Mouse (Mus musculus): Measurements from ENCODE around the gene Atp6v1g3.

The Atp6v1g3 gene

DNA sequence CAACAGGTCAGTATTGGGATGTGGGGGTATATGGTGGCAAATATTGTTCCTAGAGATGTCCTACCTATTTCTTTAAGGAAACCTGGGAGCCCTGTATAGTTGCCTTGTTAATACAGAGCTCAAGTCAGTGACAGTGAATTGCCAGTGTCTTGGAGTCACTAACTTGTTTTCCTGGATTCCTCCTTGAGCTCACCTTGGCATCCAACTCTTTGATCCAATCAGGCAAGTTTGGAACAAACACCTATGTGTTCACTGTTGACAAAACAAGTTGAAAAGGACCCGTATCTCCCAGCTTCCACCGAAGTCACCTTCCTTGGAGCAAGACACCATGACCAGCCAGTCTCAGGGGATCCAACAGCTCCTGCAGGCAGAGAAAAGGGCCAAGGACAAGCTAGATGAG, at the start of gene Atp6v1g3:
Gene Atp6v1g3 (plus strand): TSS at position 301 of the 400 bp plus-strand sequence.
- no peak for DNase-seq (ENCODE audit: low spot score)

DNA sequence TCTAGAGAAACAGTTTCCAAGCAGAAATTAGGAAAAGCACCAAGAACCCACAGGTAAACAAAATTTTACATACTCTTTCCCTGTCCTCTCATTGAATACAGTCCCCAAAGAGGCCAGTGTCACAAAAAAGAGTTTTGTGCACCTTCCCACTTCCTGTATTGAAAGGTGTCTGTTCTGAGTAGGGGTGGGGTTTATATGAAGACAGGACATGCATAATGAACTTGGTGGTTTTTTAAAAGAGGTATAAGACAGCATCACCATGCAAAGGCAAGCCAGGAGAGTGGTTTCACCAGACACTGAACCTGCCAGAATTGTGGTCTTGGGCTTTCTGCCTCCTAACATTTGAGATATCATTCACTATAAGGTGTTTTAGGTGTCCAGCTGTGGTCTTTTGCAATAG, 40.5 kb upstream of the Atp6v1g3 start:
- DNase-seq (ENCODE audit: low spot score): no peak

DNA sequence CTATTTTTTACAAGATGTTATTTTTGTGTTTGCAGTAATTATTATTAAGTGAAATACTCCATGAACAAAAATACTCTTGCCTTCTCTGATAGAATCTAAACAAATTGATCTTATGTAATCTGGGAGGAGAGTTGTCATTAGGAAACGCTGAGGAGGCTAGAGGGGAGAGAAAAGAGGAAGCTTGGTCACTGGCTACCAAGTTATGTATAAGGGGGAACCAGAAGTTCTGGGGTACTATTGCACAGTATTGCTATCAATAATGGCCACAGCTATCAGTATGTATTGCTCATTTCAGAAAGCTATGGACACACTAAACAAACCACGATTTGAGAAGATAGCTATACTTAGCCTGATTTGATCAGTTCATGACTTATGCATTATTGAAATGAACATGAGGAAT, 36.3 kb upstream of the Atp6v1g3 start:
- no peak for DNase-seq (ENCODE audit: low spot score)

DNA sequence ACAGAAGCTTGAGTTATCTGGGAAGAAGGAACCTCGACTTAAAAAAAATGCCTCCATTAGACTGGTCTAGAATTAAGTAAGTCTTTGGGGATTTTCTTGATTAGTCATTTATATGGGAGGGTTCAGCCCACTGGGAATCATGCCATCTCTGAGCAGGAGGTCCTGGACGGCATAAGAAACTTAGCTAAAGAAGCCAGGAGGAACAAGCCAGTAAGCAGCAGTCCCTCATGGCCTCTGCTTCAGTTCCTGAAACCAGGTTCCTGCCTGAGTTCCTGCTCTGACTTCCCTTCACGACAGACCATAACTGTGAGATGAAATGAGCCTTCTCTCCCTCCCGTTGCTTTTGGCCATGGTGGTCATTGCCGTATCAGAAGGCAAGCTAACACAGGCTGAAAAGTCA, 29.6 kb upstream of the Atp6v1g3 start:
- DNase-seq (ENCODE audit: low spot score): no peak

DNA sequence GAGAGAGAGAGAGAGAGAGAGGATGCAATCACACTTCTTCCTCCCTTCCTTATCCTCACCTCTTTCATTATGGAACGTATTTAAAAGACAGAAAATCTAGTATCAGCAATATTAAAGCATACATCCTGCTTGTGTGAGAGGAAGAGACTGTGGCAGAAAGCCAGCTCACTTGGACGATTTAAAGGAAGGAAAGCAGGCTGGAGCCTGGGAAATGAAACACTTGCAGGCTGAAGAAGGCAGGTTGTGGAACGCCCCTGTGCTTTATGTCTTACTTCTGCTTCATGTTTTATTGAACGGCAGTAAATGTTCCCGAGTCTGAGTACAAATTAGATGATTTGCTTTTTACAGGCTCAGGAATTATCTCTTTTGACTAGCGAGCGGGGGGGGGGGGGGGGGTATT, 29.1 kb upstream of the Atp6v1g3 start:
- no peak for DNase-seq (ENCODE audit: low spot score)

DNA sequence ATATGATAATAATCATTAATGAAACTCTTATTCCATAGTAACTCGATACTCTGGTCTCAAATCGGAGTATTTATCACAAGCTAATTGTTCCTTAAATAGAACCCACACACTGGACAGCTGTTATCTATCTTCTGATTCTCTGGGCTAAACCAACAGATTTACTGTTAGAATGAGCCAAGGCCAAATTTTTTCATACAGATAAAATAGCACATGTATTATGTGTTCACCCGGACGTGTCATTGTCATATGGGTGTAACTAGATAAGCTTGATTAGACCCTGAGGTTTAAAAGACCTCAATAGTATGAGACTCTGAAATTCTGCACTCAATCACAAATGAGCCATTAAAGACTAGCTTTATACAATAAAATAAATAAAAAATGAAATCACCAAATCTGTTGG, 28.4 kb upstream of the Atp6v1g3 start:
- DNase-seq (ENCODE audit: low spot score): no peak

DNA sequence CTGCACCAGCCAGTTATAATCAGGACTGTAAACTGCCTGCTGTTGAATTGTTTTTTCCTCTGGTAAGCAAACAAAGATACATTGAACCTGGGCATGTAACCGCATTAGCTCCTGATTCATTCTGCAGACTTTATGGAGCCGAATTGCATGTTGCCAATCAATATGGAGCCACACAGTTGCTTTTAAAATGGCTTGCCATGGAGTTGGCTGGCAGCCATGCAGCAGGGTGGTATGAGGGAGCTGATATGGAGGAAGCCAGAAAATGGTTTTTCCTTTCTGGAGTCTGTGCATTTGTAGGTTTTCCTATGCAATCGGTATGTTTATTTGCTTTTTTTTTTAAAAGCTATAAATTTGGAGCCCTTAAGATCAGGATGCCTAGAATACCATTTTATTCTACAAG, 28.0 kb upstream of the Atp6v1g3 start:
- no peak for DNase-seq (ENCODE audit: low spot score)

DNA sequence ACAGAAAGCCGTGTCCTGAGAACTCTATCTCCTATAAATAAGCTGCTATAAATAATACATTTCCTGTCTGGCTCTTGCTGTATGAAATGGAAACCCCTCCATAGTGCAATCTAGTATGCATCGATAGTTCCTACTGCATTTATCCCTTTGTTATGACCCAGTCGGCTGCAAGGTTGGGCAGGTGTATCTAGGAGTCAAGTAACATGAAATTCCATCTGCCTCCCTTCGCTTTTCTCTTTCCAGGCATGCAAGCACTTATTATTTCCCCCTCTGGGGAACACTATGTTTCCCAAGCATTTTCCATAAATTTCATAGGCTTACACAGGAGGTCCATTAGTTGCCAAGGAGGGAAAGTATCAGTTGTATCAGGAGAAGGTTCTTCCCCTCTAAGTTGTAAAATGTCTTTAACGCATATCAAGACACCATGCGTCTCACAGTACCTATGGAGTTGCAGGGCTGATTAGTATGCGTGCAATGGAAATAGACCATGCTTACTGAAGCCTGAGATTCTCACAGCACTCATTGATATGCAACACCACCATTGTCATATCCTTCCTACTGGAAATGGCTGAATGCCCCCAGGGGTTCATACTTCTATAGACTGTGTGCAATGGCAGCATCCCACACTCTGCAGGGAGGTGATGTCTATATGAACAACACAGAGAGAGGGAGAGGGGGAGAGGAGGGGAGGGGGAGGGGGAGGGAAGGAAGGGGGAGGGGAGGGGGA, 26.9 kb upstream of the Atp6v1g3 start:
- DNase-seq (ENCODE audit: low spot score): no peak

DNA sequence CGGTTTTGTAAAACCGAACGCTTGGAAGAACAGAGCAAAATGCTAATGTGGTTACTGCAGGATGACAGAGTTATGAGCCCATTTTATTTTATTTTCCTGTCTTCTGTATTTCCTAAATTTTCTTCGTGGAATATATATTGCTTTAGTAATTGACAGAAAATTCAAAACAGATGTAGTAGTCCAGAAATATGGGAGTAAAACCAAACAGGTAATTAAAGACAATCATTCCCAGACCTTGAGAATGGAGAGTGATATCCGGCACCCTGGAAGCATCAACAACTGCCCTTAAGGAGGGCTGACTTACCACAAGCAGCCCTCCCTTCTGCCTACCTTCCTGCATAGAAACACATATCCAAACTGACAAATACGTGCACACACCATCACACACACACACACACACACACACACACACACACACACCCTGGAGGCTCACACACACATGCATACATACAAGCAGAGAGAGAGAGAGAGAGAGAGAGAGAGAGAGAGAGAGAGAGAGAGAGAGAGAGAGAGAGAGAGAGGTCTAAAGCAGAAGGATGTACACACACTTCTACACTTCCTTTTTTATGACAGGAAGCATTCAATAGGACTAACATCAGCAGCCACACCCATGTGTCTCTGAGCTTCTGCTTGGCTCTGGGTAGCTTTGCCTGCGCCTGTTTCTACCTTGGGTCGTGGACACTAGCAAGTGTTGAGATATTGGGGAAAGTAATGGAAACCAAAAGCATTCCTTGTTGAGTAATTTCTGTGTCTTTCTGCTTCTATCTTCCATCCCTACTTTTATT, 25.6 kb upstream of the Atp6v1g3 start:
- DNase-seq (ENCODE audit: low spot score): no peak

DNA sequence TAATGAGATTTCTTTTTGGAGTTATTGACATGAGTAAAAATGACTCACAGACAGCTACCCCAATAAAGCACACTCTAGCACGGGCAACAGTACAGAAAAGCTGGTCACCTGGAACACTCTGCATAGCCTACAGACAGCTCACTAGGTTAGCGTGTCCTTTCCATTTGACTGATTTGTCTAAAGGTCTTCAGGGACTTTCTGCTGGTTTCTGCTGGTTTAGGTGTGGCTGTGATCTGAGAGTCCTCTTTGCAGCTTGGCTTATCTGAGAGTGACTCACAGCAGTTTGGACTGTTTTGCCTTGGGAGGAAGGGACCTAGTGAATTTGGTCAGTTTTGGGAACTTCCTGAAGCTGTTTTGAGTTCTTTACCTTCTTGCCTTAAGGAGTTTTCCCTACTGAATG, 24.8 kb upstream of the Atp6v1g3 start:
- no peak for DNase-seq (ENCODE audit: low spot score)

DNA sequence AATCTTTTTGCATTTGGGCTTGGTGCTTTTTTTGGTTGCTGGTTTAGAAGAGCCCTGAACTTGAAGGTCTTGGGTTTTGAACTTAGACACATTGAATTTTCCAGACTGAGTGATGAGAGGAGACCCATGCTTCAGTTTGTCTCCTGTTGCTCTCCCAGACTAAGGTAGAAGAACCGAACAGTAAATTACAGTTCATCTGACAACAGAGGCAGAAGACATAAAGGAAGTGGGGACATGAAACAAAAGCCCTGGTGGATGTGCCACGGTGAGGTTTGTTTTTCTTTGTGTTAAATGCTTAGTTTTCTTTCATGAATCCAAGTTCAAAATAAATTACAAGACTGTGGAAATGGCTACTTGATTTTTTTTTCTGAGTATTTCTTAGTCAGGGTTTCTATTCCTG, 22.6 kb upstream of the Atp6v1g3 start:
- no peak for DNase-seq (ENCODE audit: low spot score)

DNA sequence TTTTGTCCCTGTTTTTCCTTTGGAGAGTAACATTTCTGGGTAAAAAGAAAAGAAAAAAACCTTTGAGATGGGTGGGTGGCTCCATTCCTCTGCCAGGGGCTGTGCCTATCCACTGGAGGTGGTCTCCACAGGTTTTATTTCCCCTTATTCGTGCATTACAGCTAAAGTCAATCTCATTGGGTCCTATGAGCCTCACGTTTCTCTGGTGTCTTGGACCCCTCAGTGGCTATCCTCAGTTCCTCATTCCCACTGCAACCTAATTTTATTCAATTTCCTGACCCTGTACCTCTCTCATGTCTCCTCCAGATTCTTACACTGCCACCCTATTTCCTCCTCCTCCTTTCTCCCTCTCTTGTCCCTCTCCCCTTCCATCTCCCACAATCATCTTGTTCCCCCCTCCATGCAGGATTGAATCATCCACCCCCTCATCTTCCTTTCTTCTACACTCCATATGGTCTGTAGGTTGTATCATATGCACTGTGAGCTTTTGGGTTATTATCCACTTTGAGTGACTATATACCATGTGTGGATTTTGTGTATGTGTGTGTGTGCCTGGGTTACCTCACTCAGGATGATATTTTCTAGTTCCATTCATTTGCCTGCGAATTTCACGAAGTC, 17.3 kb upstream of the Atp6v1g3 start:
- no peak for DNase-seq (ENCODE audit: low spot score)

DNA sequence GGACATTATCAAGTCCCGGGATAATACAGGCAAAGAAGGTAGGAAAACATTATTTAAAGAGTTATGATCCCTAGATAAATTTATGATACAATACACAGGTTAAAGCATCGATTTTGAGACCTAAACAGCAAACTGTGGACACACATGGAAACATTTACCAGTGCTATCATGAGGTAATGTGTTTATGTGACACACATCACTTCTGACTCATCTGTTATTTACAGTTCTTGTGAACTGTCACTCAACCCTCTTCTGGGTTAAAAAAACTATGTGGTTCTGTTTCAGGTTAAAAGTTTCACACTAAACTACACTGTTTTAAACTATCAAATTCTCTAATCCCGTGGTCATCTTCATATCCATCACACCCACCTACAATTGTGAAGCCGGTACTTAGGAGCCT, 14.8 kb upstream of the Atp6v1g3 start:
- DNase-seq (ENCODE audit: low spot score): no peak

DNA sequence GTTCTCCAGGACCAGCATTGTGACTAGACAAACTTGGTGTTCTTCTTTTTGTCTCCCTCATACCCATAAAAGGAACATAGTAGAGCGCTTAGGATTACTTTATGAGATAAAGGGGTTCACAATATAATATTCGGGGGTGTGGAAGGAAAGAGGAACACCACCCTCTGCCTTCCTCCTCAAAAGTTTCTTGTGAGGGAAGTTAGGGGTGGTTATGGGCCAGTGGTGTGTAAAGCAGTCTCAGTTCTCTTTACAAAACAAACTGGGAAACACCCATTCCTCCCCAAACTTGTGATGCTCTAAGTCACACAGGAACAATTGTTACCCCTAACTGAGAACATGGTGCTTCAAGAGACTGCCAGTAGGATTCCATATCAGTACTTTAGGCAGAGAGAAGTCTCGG, 12.0 kb upstream of the Atp6v1g3 start:
- no peak for DNase-seq (ENCODE audit: low spot score)

DNA sequence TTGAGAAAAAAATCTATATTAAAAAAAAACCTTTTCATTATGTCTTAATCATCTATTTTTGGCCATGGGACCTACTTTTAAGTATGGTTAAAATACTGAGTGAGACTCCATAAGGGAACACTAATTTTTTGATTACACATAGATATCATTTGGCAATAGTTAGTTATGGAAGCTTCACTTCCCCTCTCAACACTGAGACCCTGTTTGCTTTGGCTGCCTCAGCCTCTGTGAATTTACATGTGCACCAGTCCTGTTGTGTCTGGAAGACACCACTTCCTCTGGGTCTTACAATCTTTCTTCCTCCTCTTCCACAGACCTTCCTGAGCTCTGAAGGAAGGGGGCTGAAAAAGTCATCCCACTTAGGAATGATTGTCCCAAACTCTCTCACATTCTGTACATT, 11.1 kb upstream of the Atp6v1g3 start:
- no peak for DNase-seq (ENCODE audit: low spot score)

DNA sequence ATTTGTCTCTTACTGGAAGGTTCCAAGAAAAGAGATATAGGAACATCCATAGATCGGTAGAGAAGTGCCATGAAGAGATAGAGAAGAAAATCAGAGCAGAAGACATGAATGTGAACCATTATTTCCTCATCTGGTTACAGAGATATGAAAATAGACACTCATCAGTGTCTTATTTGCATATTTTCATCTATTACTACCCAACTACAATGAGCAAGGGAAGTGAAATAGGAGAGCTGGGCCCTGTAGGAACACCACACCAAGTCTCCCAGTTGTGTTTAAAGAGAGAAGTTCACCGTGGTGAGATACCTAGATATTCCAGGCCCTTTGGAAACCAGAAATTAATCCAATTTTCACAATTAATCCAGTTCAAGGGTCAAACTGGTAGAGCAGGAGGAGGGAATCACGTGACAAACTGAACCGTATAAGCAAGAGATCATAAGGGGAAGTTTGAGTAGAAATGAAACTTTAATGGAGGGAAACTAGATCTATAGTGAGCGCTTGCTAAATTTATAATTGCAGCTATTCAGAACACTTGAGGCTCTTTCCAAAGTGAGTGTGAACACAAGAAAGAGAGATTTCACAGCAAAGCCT, 6.0 kb upstream of the Atp6v1g3 start:
- DNase-seq (ENCODE audit: low spot score): no peak

DNA sequence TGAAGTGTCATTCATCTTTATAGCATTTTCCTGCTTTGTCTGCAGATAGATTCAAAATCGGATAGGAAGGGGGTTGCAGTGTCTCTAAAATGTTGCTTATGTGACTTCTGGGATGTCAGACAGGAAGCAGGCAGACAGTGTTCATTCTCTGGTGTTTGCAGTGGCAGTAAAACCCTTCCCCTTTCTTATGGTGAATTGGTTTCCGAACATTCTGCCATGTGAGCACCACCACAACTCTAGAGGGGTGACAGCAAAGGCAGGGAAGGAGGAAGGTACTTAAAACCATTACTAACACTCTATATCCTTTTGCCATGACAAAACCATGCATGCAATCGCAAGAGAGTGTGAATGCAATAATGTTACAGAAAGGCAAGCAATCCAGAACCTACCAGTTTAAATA, 1.4 kb downstream of the Atp6v1g3 start:
- DNase-seq (ENCODE audit: low spot score): no peak

DNA sequence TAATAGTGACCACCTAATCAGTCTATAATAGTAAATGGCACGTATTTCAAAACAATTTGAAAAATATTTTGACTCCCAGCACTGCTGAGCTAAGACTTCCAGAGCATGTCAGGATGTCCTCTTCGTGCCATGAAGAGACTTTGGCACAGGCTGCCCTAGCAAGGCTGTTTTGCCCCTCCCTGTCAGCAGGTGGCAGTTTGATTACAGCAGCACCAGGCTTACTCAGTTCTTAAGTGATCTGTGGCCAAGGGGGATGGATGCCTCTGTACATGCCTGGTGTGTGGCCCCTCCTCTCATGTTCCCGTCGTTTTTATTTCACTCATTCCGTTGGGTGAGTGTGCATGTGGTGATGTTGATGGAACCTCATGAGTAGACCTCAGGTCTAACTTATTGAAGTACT, 2.3 kb downstream of the Atp6v1g3 start:
- no peak for DNase-seq (ENCODE audit: low spot score)

DNA sequence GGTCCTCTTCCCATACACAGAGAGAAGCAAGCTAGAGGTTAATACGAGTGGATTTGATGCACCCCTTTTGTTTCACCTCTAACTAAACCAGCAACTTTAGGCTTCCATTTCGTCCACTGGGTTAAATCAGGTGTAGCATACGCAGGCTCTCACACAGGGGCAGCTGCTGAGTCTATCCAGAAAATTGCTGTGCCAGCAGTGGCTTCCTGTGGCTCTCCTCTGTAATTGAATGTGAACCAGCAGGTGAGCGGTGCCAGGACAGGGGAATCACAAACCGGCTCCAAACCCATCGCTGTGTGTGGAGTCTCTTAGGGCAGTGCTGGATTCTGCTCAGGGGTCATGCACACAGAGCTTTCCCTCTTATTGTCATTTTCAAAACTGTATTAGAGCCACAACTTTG, 7.6 kb downstream of the Atp6v1g3 start:
- no peak for DNase-seq (ENCODE audit: low spot score)

DNA sequence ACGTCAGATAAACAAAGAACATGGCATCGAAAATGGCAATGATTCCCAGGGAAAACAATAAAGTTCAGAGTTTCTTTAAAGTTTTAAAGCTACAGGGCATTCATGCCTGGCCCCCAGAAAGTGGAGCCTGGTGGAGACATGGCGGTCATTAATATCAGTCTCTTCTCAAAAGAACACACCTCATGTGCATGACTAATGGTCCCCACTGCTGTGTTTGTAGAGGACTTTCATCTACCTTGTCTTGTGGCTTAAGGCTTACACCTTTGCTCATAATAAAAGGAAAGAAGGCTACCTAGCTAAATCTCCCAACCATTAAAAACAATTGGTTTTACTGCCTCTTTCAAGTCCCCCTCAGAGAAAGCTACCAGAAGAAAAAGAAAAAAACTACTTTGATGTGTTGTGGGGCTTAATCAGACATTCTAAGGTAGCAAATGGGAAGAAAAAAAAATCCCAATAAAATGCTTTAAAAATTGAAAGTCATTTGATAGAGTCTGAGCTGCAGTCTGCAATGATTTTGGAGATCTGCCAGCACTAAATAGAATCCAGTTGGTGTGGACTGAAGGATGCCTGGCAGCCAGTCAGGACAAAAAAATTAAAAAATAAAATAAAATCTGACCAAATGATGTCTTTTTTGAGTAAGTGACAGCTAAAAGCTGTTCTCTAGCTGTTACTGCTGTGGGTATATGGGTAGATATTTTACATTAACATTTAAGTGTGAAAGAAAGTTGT, 9.0 kb downstream of the Atp6v1g3 start:
- no peak for DNase-seq (ENCODE audit: low spot score)

DNA sequence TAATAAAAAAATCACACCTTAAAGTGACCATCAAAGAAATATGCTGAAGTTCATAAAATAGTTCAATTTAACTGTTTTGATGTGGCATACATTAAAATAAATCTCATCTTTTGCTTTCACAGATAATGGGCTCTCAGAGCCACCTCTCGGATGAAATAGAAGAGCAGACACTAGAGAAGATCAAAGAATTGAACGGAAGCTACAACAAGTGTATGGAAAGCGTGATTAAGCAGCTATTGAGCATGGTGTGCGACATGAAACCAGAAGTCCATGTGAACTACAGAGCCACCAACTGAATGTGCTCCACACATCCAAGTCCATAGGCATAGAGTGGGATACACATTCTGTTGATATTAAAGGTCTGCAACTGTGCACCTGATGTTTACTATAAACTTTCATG, 14.1 kb downstream of the Atp6v1g3 start:
- DNase-seq (ENCODE audit: low spot score): no peak

DNA sequence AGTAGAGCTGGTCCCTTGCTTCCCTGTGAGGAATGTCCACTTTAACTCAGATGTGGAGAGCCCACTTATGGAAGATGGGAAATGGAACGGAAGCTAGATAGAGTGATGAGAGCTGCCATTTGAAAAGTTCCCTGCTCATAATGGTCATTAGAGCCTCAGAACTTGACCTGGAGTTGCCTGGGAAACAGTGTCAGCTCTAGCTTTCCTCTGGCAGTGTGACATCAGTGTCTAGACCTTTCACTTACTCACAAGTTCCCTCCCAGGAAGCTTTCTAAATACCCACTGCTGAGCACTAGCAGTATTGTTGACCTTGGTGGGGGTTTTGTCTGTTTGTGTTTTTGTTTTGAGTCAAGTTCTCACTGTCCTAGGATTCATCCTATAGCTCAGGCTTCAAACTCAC, 15.2 kb downstream of the Atp6v1g3 start:
- DNase-seq (ENCODE audit: low spot score): no peak
